Mouse (Mus musculus) heart, adult 2 months (tissue): ENCODE results near the gene Entr1.

Experiments used
- CTCF ChIP-seq: fragments of 200-600 bp; IDR thresholded peaks from 2 replicates; pipeline ENCODE4 v1.8.1; 2022; ENCODE audit warnings: antibody characterized with exemption, mild to moderate bottlenecking, moderate library complexity
- POLR2A ChIP-seq: fragments of 200-500 bp; IDR thresholded peaks from 2 replicates; pipeline ENCODE4 v1.6.1; 2011; ENCODE audit warnings: mild to moderate bottlenecking, low read depth, low read length, control low read depth; ENCODE audit not compliant: insufficient read depth

- TF ChIP-seq POLR2A (no peak), CTCF (no peak)
Measured at GRCm38 (mm10) chr2:26403306-26403705, 14.2 kb upstream of the Entr1 start.
